Mouse (Mus musculus): ENCODE measurements around the gene Pgm1. TPM values are rescaled to one million over a fixed set of nuclear protein-coding genes. Genes with fewer than 3 reads are reported as not detected.

Pgm1 gene
- polyA plus RNA-seq, 1 experiment from 2014 or later: 52.4 TPM

GRCm38 (mm10) chr4:99929613-99930517 is 651 bp downstream of the Pgm1 start, which contains the start of gene Itgb3bp:
Itgb3bp (minus strand) TSS chr4:99929813.
- Histone ChIP-seq H3K9ac (ENCODE audit: low read length) (peak within 1 kb of the TSS; percentile 75), H3K27ac (replicated peaks) (peak within 1 kb of the TSS; percentile 88), H3K9me3 (ENCODE audit: control insufficient read depth, low read length) (no peaks in the 10 kb centered on the region), H3K4me2 (replicated peaks; ENCODE audit: low read depth) (peak within 1 kb of the TSS; percentile 93), H3K4me3 (ENCODE audit: low read depth, low read length) (peak within 1 kb of the TSS; percentile 66), H3K36me3 (ENCODE audit: control insufficient read depth, insufficient read depth, low read length) (no peaks in the 10 kb centered on the region), H3K4me1 (replicated peaks; ENCODE audit: control insufficient read depth, insufficient read depth) (peaks cover 7% of the 10 kb centered on the region), H3K27me3 (ENCODE audit: control insufficient read depth, insufficient read depth, low read length) (no peaks in the 10 kb centered on the region)
- ATAC-seq (ENCODE audit: low FRiP score, low TSS enrichment) (peak; percentile 87), DNase-seq (ENCODE audit: low spot score) (peak; percentile 76)
- TF ChIP-seq CTCF (IDR thresholded peaks at IDR 0.05; ENCODE audit: low read depth) (peak; percentile 22; the same call in 1 of the 2 replicates), EP300 (optimal IDR thresholded peaks at IDR 0.05) (no peak)
- WGBS: 2% methylated on average over 56 of the region's 57 CpGs

DNA sequence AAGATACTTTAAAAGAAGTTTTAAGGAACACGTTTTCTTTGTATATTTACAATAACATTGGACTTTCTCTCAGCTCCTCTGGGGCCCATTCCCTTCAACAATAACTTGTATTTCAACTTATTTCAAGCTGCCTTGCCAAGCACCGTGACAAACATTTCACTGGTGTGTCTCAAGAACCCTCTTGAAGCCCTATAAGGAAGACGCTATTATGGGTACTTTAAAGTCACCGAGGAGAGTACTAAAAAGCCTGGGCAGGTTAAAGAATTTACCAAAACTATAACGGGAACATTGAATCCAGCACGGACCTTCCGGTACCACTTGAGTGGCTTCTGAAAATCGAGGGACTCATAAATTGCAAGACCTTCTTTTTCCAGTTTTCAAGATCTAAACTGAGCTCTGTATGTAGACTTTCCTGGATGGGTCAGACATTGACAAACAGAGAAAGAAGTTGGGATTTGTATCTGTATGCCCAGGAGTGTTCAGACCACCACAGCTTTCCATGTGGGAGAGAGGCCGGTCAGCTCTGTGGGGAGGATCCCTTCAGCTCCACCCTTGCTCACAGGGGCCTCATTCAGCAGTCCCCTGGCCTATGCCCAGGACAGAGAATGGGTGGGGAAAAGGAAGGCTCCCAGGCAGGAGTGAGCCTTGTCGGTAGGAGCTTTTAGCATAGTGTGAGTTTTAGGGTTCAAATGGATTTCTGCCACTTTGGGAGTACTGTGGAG is 1.5 kb downstream of the Pgm1 start:
- H3K4me3 ChIP-seq (ENCODE audit: low read depth, low read length): peak overlapping the region; percentile 4; the same call in 1 of the 2 replicates
- ATAC-seq (ENCODE audit: low FRiP score, low TSS enrichment): no peak
- peak overlapping the region; percentile 27; the same call in 1 of the 2 replicates for H3K9ac ChIP-seq (ENCODE audit: low read length)
- peaks cover 7% of the 10 kb centered on the region for H3K4me1 ChIP-seq (replicated peaks; ENCODE audit: control insufficient read depth, insufficient read depth)
- DNase-seq (ENCODE audit: low spot score): no peak
- no peaks in the 10 kb centered on the region for H3K9me3 ChIP-seq (ENCODE audit: control insufficient read depth, low read length)
- peak overlapping the region; percentile 93 for H3K4me2 ChIP-seq (replicated peaks; ENCODE audit: low read depth)
- WGBS: 42% methylated on average over 10 of the region's 10 CpGs
- H3K36me3 ChIP-seq (ENCODE audit: control insufficient read depth, insufficient read depth, low read length): no peaks in the 10 kb centered on the region
- H3K27me3 ChIP-seq (ENCODE audit: control insufficient read depth, insufficient read depth, low read length): no peaks in the 10 kb centered on the region
- peak overlapping the region; percentile 56; the same call in 1 of the 2 replicates for H3K27ac ChIP-seq (replicated peaks)
- TF ChIP-seq CTCF (IDR thresholded peaks at IDR 0.05; ENCODE audit: low read depth) (no peak), EP300 (optimal IDR thresholded peaks at IDR 0.05) (no peak)

GRCm38 (mm10) chr4:99931240-99931580 is 2.0 kb downstream of the Pgm1 start:
- Histone ChIP-seq H3K27ac (replicated peaks) (no peak overlapping the region), H3K9ac (ENCODE audit: low read length) (0 out of 2 replicates have a peak overlapping the region, but pooled peaks have one; percentile 27), H3K36me3 (ENCODE audit: control insufficient read depth, insufficient read depth, low read length) (no peaks in the 10 kb centered on the region), H3K27me3 (ENCODE audit: control insufficient read depth, insufficient read depth, low read length) (no peaks in the 10 kb centered on the region), H3K4me1 (replicated peaks; ENCODE audit: control insufficient read depth, insufficient read depth) (peaks cover 7% of the 10 kb centered on the region), H3K9me3 (ENCODE audit: control insufficient read depth, low read length) (no peaks in the 10 kb centered on the region), H3K4me3 (ENCODE audit: low read depth, low read length) (0 out of 2 replicates have a peak overlapping the region, but pooled peaks have one; percentile 4), H3K4me2 (replicated peaks; ENCODE audit: low read depth) (peak overlapping the region; percentile 93; the same call in 1 of the 2 replicates)
- DNase-seq (ENCODE audit: low spot score) (no peak), ATAC-seq (ENCODE audit: low FRiP score, low TSS enrichment) (no peak)
- WGBS: 74% methylated on average over 11 of the region's 11 CpGs
- TF ChIP-seq EP300 (optimal IDR thresholded peaks at IDR 0.05) (no peak), CTCF (IDR thresholded peaks at IDR 0.05; ENCODE audit: low read depth) (no peak)

DNA sequence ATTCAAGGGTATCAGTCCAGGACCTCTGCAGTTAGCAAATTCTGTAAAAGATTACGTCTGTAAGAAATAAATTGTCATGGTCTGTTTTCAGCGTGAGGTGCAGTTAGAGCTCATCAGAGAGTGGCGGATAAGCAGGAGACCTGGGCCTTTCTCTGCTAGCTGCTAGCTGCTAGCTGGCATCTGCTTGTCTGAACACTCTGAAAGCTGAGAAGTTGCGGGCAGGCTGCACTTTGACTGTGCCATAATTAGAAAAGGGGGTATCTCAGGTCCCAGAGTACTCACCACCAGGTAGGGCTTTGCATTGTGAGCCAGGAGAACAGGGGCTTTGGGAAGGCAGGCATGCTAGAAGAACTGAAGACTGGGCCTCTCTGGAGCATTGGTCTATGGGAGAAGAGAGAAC is 2.6 kb downstream of the Pgm1 start:
- WGBS: 89% methylated on average over 4 of the region's 4 CpGs
- Histone ChIP-seq H3K27ac (replicated peaks) (no peak overlapping the region), H3K4me3 (ENCODE audit: low read depth, low read length) (no peak overlapping the region), H3K27me3 (ENCODE audit: control insufficient read depth, insufficient read depth, low read length) (no peaks in the 10 kb centered on the region), H3K9me3 (ENCODE audit: control insufficient read depth, low read length) (no peaks in the 10 kb centered on the region), H3K4me2 (replicated peaks; ENCODE audit: low read depth) (no peak overlapping the region), H3K4me1 (replicated peaks; ENCODE audit: control insufficient read depth, insufficient read depth) (peaks cover 7% of the 10 kb centered on the region), H3K36me3 (ENCODE audit: control insufficient read depth, insufficient read depth, low read length) (no peaks in the 10 kb centered on the region), H3K9ac (ENCODE audit: low read length) (0 out of 2 replicates have a peak overlapping the region, but pooled peaks have one; percentile 18)
- ATAC-seq (ENCODE audit: low FRiP score, low TSS enrichment) (no peak), DNase-seq (ENCODE audit: low spot score) (no peak)
- TF ChIP-seq CTCF (IDR thresholded peaks at IDR 0.05; ENCODE audit: low read depth) (no peak), EP300 (optimal IDR thresholded peaks at IDR 0.05) (no peak)

DNA sequence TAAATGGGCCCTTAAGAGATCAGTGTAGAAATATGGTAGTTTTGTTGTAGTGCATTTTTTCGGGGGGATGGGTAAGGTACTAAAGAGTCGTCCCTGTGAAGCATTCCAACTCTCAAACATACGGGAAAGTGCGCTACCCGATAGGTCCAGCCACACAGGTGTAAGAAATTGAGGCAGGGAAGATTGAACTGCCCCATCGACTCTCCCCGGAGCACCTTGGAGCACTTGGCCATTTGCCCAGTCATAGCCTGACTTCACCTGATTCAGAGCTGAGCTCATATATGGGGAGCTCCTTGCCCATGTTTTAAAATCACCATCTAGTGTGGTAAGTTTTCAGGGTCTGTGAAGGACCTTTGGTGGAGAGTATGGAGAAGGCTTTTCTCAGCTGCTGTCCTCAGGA is 5.6 kb downstream of the Pgm1 start:
- TF ChIP-seq CTCF (IDR thresholded peaks at IDR 0.05; ENCODE audit: low read depth) (no peak), EP300 (optimal IDR thresholded peaks at IDR 0.05) (no peak)
- Histone ChIP-seq H3K4me3 (ENCODE audit: low read depth, low read length) (no peak overlapping the region), H3K27me3 (ENCODE audit: control insufficient read depth, insufficient read depth, low read length) (no peaks in the 10 kb centered on the region), H3K36me3 (ENCODE audit: control insufficient read depth, insufficient read depth, low read length) (no peaks in the 10 kb centered on the region), H3K9ac (ENCODE audit: low read length) (no peak overlapping the region), H3K9me3 (ENCODE audit: control insufficient read depth, low read length) (no peaks in the 10 kb centered on the region), H3K4me2 (replicated peaks; ENCODE audit: low read depth) (no peak overlapping the region), H3K27ac (replicated peaks) (no peak overlapping the region), H3K4me1 (replicated peaks; ENCODE audit: control insufficient read depth, insufficient read depth) (peaks cover 7% of the 10 kb centered on the region)
- DNase-seq (ENCODE audit: low spot score) (no peak), ATAC-seq (ENCODE audit: low FRiP score, low TSS enrichment) (no peak)
- 89% methylated on average over 7 of the region's 7 CpGs for WGBS

Data from stomach, postnatal 0 days (tissue).